Mouse (Mus musculus) liver, adult 2 months (tissue): ENCODE measurements around the gene Ms4a7.

Experiments
- CTCF ChIP-seq: fragments of 200-500 bp; IDR thresholded peaks from 2 replicates; pipeline ENCODE4 v1.5.1; 2011; ENCODE audit warnings: low read depth, low read length, control low read depth
- POLR2A ChIP-seq: fragments of 200-500 bp; IDR thresholded peaks from 2 replicates; pipeline ENCODE4 v1.6.1; 2011; ENCODE audit warnings: low read length, control low read depth; ENCODE audit not compliant: insufficient read depth; ENCODE audit errors: extremely low read depth

DNA sequence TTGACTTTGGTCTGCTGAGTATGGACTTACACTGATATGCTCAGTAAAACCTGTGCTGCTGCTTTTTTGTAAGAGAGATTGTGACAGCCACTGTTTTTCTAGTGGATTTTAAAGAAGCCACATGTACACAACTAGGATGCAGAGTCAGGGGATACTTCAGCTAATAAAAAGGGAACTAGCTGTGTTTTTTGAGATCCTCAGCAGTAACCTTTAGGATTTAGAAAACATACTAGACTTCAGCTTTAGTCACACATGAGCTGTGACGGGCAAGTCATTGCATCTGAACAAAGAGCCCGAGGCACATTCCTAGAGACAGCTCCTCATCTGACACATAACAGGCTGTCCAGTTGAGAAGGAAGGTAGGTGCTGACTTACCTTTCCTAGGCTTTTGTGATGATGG, 39.3 kb upstream of the Ms4a7 start, which contains the start of gene Ms4a4a:
- TF ChIP-seq CTCF (no peak), POLR2A (no peak)
